Mouse (Mus musculus): ENCODE measurements around the gene Nol4l. TPM values are rescaled to one million over a fixed set of nuclear protein-coding genes. Genes with fewer than 3 reads are reported as not detected.

The Nol4l gene
- polyA plus RNA-seq, 1 experiment: 47.5 TPM

- no peaks in the 10 kb centered on the region for H3K27me3 ChIP-seq (ENCODE audit: control insufficient read depth, insufficient read depth, low read length)
- no peak overlapping the region for H3K27ac ChIP-seq (ENCODE audit: insufficient read depth, low read depth, low read length)
- no peaks in the 10 kb centered on the region for H3K4me1 ChIP-seq (ENCODE audit: control insufficient read depth, insufficient read depth, insufficient read length, low read length)
- no peak overlapping the region for H3K4me3 ChIP-seq (ENCODE audit: low read depth, low read length)
- no peak for TF ChIP-seq POLR2A (IDR thresholded peaks at IDR 0.05; ENCODE audit: low read depth, low read length)
- TF ChIP-seq CTCF (IDR thresholded peaks at IDR 0.05; ENCODE audit: extremely low read depth, insufficient read length, insufficient replicate concordance, low read depth, low read length): no peak
- no peaks in the 10 kb centered on the region for H3K36me3 ChIP-seq (ENCODE audit: control insufficient read depth, insufficient read depth, low read length)
- 89% methylated on average over 9 of the region's 9 CpGs for WGBS
These were observed 74.8 kb downstream of the Nol4l start for GRCm38 (mm10) chr2:153454841-153455506.

GRCm38 (mm10) chr2:153453961-153454759 lies 75.6 kb downstream of the Nol4l start:
- Histone ChIP-seq H3K4me1 (ENCODE audit: control insufficient read depth, insufficient read depth, insufficient read length, low read length) (no peaks in the 10 kb centered on the region), H3K36me3 (ENCODE audit: control insufficient read depth, insufficient read depth, low read length) (no peaks in the 10 kb centered on the region), H3K4me3 (ENCODE audit: low read depth, low read length) (no peak overlapping the region), H3K27ac (ENCODE audit: insufficient read depth, low read depth, low read length) (no peak overlapping the region), H3K27me3 (ENCODE audit: control insufficient read depth, insufficient read depth, low read length) (no peaks in the 10 kb centered on the region)
- 74% methylated on average over 12 of the region's 12 CpGs for WGBS
- TF ChIP-seq CTCF (IDR thresholded peaks at IDR 0.05; ENCODE audit: extremely low read depth, insufficient read length, insufficient replicate concordance, low read depth, low read length) (no peak), POLR2A (IDR thresholded peaks at IDR 0.05; ENCODE audit: low read depth, low read length) (no peak)

GRCm38 (mm10) chr2:153448519-153448918 lies 81.3 kb downstream of the Nol4l start:
- no peak overlapping the region for H3K27ac ChIP-seq (ENCODE audit: insufficient read depth, low read depth, low read length)
- no peaks in the 10 kb centered on the region for H3K27me3 ChIP-seq (ENCODE audit: control insufficient read depth, insufficient read depth, low read length)
- TF ChIP-seq POLR2A (IDR thresholded peaks at IDR 0.05; ENCODE audit: low read depth, low read length) (no peak), CTCF (IDR thresholded peaks at IDR 0.05; ENCODE audit: extremely low read depth, insufficient read length, insufficient replicate concordance, low read depth, low read length) (no peak)
- WGBS: 87% methylated on average over 6 of the region's 6 CpGs
- H3K4me1 ChIP-seq (ENCODE audit: control insufficient read depth, insufficient read depth, insufficient read length, low read length): peaks cover 4% of the 10 kb centered on the region; the same call in 1 of the 2 replicates
- no peak overlapping the region for H3K4me3 ChIP-seq (ENCODE audit: low read depth, low read length)
- no peaks in the 10 kb centered on the region for H3K36me3 ChIP-seq (ENCODE audit: control insufficient read depth, insufficient read depth, low read length)

GRCm38 (mm10) chr2:153447719-153448118 lies 82.1 kb downstream of the Nol4l start:
- no peak for TF ChIP-seq CTCF (IDR thresholded peaks at IDR 0.05; ENCODE audit: extremely low read depth, insufficient read length, insufficient replicate concordance, low read depth, low read length)
- TF ChIP-seq POLR2A (IDR thresholded peaks at IDR 0.05; ENCODE audit: low read depth, low read length): no peak
- 87% methylated on average over 3 of the region's 3 CpGs for WGBS
- Histone ChIP-seq H3K4me1 (ENCODE audit: control insufficient read depth, insufficient read depth, insufficient read length, low read length) (peaks cover 5% of the 10 kb centered on the region; the same call in 1 of the 2 replicates), H3K27ac (ENCODE audit: insufficient read depth, low read depth, low read length) (no peak overlapping the region), H3K4me3 (ENCODE audit: low read depth, low read length) (no peak overlapping the region), H3K36me3 (ENCODE audit: control insufficient read depth, insufficient read depth, low read length) (no peaks in the 10 kb centered on the region), H3K27me3 (ENCODE audit: control insufficient read depth, insufficient read depth, low read length) (no peaks in the 10 kb centered on the region)

- TF ChIP-seq CTCF (IDR thresholded peaks at IDR 0.05; ENCODE audit: extremely low read depth, insufficient read length, insufficient replicate concordance, low read depth, low read length) (no peak), POLR2A (IDR thresholded peaks at IDR 0.05; ENCODE audit: low read depth, low read length) (no peak)
- Histone ChIP-seq H3K27me3 (ENCODE audit: control insufficient read depth, insufficient read depth, low read length) (no peaks in the 10 kb centered on the region), H3K4me3 (ENCODE audit: low read depth, low read length) (no peak overlapping the region), H3K27ac (ENCODE audit: insufficient read depth, low read depth, low read length) (peak overlapping the region; percentile 40; the same call in 1 of the 2 replicates), H3K36me3 (ENCODE audit: control insufficient read depth, insufficient read depth, low read length) (no peaks in the 10 kb centered on the region), H3K4me1 (ENCODE audit: control insufficient read depth, insufficient read depth, insufficient read length, low read length) (peaks cover 15% of the 10 kb centered on the region; the same call in 1 of the 2 replicates)
- 19% methylated on average over 4 of the region's 4 CpGs for WGBS
These were observed 83.3 kb downstream of the Nol4l start for GRCm38 (mm10) chr2:153446476-153446875.

- Histone ChIP-seq H3K4me1 (ENCODE audit: control insufficient read depth, insufficient read depth, insufficient read length, low read length) (peaks cover 18% of the 10 kb centered on the region), H3K27ac (ENCODE audit: insufficient read depth, low read depth, low read length) (no peak overlapping the region), H3K27me3 (ENCODE audit: control insufficient read depth, insufficient read depth, low read length) (no peaks in the 10 kb centered on the region), H3K36me3 (ENCODE audit: control insufficient read depth, insufficient read depth, low read length) (no peaks in the 10 kb centered on the region), H3K4me3 (ENCODE audit: low read depth, low read length) (peak overlapping the region; percentile 59)
- WGBS: under 1% methylated on average over 8 of the region's 8 CpGs
- no peak for TF ChIP-seq CTCF (IDR thresholded peaks at IDR 0.05; ENCODE audit: extremely low read depth, insufficient read length, insufficient replicate concordance, low read depth, low read length)
- no peak for TF ChIP-seq POLR2A (IDR thresholded peaks at IDR 0.05; ENCODE audit: low read depth, low read length)
These were observed 83.8 kb downstream of the Nol4l start for GRCm38 (mm10) chr2:153446017-153446408.

Measured in small intestine, adult 2 months (tissue).